Mouse (Mus musculus): ENCODE data around the gene Tmem270. TPM values are rescaled to one million over a fixed set of nuclear protein-coding genes. Genes with fewer than 3 reads are reported as not detected.

Gene Tmem270
- total RNA-seq, 1 experiment, result not detected

DNA sequence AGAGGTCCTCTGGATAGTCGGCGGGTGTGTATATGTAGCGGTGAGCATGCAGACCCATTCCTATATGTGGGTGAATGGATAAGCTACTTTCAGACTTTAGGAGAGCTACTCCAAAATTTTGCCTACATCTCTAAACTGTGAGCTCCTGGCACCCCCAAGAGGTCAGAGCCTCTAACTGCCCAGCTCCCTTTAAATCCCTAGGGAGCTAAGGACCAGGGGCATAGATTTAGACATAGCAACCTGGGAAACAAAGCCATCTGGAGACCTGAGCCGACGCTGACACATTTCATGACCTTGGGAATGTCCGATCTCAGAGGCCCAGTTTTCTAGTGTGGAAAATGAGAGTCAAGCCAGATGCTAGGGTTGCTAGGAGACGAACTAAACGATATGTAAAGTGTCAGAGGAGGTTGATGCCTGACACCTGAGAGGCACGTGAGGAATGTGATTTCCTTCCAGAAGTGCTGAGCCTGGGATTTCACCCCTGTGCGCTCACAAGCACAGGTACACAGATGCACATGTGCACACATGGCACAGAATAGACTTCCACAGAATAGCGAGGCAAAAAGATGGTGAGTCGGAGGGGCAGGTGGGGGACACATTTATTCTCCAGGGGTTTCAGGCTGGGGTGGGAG is 5.4 kb downstream of the Tmem270 start:
- H3K36me3 ChIP-seq (ENCODE audit: control insufficient read depth, insufficient read depth, low read length, poor library complexity, severe bottlenecking), result no peaks in the 10 kb centered on the region
- peak; percentile 33 for DNase-seq (ENCODE audit: low read depth, low spot score)
- no peaks in the 10 kb centered on the region for H3K9me3 ChIP-seq (ENCODE audit: control insufficient read depth, insufficient read depth, low read depth, low read length)
- no peak overlapping the region for H3K4me3 ChIP-seq (ENCODE audit: insufficient read depth in 1 of 2, low read depth in 1 of 2, low read length in 2 of 2, poor library complexity in 1 of 2, severe bottlenecking in 1 of 2)
- H3K4me1 ChIP-seq (ENCODE audit: control insufficient read depth in 2 of 2, insufficient read depth in 2 of 2, low read length in 2 of 2, poor library complexity in 1 of 2), result 0 out of 4 replicates have a peak, but pooled peaks cover 0 to 4% of the 10 kb centered on the region in 2 experiments
- peak; percentile 46; the same call in 1 of the 2 replicates for TF ChIP-seq MAFK (IDR thresholded peaks at IDR 0.05; ENCODE audit: insufficient read depth, low read depth, low read length)
- no peak for TF ChIP-seq HCFC1 (IDR thresholded peaks at IDR 0.05; ENCODE audit: borderline replicate concordance, insufficient read depth, low read length)
- TF ChIP-seq ZC3H11A (IDR thresholded peaks at IDR 0.05; ENCODE audit: borderline replicate concordance, low read depth, low read length), result peak; percentile 76
- no peak overlapping the region for H3K27ac ChIP-seq (ENCODE audit: insufficient read depth, low read depth, low read length, poor library complexity, severe bottlenecking)
- no peak overlapping the region for H3K9ac ChIP-seq (ENCODE audit: insufficient read depth, low read depth, low read length, poor library complexity, severe bottlenecking)
- in situ Hi-C loops (cut with MboI; ENCODE audit: low sequenced_read_pairs in 2 of 2, unreplicated experiment in 2 of 2), result no loop called here

DNA sequence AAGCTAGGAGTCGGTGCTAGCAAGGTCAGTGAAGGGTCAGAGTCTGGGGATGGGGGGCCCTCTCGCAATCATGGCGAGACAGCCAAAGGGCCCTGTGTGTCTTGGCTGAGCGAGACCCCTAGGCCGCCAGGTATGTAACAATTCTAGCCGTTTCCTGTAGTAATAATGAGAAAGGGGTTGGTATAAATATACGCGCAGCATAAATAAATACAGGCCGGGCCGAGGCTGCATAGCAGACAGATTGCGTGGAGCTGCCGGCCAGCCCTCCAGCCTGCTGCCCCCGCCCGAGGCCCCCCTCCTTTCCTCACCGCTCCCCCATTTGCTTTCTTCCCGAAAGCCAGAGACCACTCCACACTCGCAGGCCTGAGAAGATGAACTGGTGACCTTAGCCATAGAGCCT is 8.9 kb downstream of the Tmem270 start:
- Histone ChIP-seq H3K9ac (ENCODE audit: insufficient read depth, low read depth, low read length, poor library complexity, severe bottlenecking) (no peak overlapping the region), H3K9me3 (ENCODE audit: control insufficient read depth, insufficient read depth, low read depth, low read length) (no peaks in the 10 kb centered on the region), H3K4me3 (ENCODE audit: insufficient read depth in 1 of 2, low read depth in 1 of 2, low read length in 2 of 2, poor library complexity in 1 of 2, severe bottlenecking in 1 of 2) (no peak overlapping the region), H3K4me1 (ENCODE audit: control insufficient read depth in 2 of 2, insufficient read depth in 2 of 2, low read length in 2 of 2, poor library complexity in 1 of 2) (0 out of 4 replicates have a peak, but pooled peaks cover 0 to 4% of the 10 kb centered on the region in 2 experiments), H3K27ac (ENCODE audit: insufficient read depth, low read depth, low read length, poor library complexity, severe bottlenecking) (no peak overlapping the region), H3K36me3 (ENCODE audit: control insufficient read depth, insufficient read depth, low read length, poor library complexity, severe bottlenecking) (no peaks in the 10 kb centered on the region)
- no peak for DNase-seq (ENCODE audit: low read depth, low spot score)
- in situ Hi-C loops (cut with MboI; ENCODE audit: low sequenced_read_pairs in 2 of 2, unreplicated experiment in 2 of 2), result no loop called here
- TF ChIP-seq ZNF384 (IDR thresholded peaks at IDR 0.05; ENCODE audit: low read depth, low read length), result no peak
- no peak for TF ChIP-seq ZC3H11A (IDR thresholded peaks at IDR 0.05; ENCODE audit: borderline replicate concordance, low read depth, low read length)
- no peak for TF ChIP-seq CHD2 (IDR thresholded peaks at IDR 0.05; ENCODE audit: low read depth, low read length)
- TF ChIP-seq HCFC1 (IDR thresholded peaks at IDR 0.05; ENCODE audit: borderline replicate concordance, insufficient read depth, low read length), result no peak
- TF ChIP-seq MAFK (IDR thresholded peaks at IDR 0.05; ENCODE audit: insufficient read depth, low read depth, low read length), result no peak

DNA sequence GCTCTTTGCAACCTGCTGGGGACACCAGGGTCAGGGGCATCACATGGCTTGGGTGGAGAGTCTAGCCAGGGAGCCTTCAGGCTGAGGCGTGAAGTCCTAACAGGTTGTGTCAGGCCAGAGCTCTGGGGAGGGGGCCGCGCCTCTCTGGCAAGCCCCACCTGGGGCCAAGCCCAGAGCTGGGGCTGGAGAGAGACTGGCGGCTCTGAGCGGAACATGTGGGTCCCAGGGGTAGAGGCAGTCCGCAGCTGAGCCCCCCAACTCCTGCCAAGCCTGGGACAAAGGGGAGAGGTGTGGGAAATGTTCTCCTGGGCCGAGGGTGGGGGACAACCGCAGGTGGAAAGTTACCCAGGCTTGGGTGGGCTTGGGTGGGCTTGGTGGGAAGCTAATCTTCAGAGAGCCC is 9.6 kb downstream of the Tmem270 start:
- Histone ChIP-seq H3K27ac (ENCODE audit: insufficient read depth, low read depth, low read length, poor library complexity, severe bottlenecking) (no peak overlapping the region), H3K9me3 (ENCODE audit: control insufficient read depth, insufficient read depth, low read depth, low read length) (no peaks in the 10 kb centered on the region), H3K36me3 (ENCODE audit: control insufficient read depth, insufficient read depth, low read length, poor library complexity, severe bottlenecking) (no peaks in the 10 kb centered on the region), H3K4me3 (ENCODE audit: insufficient read depth in 1 of 2, low read depth in 1 of 2, low read length in 2 of 2, poor library complexity in 1 of 2, severe bottlenecking in 1 of 2) (no peak overlapping the region), H3K4me1 (ENCODE audit: control insufficient read depth in 2 of 2, insufficient read depth in 2 of 2, low read length in 2 of 2, poor library complexity in 1 of 2) (peaks cover 0 to 4% of the 10 kb centered on the region in 2 experiments; a peak in 1 of 4 replicates), H3K9ac (ENCODE audit: insufficient read depth, low read depth, low read length, poor library complexity, severe bottlenecking) (no peak overlapping the region)
- in situ Hi-C loops (cut with MboI; ENCODE audit: low sequenced_read_pairs in 2 of 2, unreplicated experiment in 2 of 2), result no loop called here
- no peak for TF ChIP-seq HCFC1 (IDR thresholded peaks at IDR 0.05; ENCODE audit: borderline replicate concordance, insufficient read depth, low read length)
- TF ChIP-seq CHD2 (IDR thresholded peaks at IDR 0.05; ENCODE audit: low read depth, low read length), result no peak
- TF ChIP-seq MAFK (IDR thresholded peaks at IDR 0.05; ENCODE audit: insufficient read depth, low read depth, low read length), result no peak
- TF ChIP-seq ZNF384 (IDR thresholded peaks at IDR 0.05; ENCODE audit: low read depth, low read length), result no peak
- TF ChIP-seq ZC3H11A (IDR thresholded peaks at IDR 0.05; ENCODE audit: borderline replicate concordance, low read depth, low read length), result no peak
- no peak for DNase-seq (ENCODE audit: low read depth, low spot score)

DNA sequence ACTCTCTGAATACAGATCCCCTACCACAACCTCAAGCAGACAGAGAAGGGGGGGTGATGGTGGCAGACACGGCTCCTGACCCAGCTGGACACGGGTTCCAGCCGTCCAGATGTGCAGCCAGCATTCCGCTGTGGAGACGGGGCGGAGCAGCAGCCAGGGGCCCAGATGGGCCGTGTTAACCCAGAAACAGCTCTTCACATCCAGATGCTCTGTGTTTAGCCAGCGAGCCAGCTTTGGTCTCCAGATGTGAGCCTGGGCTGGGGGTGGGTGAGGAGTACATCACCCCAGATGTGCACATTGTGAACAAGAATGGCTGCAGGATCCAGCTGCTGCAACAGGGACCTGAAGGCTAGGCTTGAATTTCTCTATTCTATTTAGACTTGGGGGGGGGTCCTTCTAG is 11.2 kb downstream of the Tmem270 start:
- H3K9ac ChIP-seq (ENCODE audit: insufficient read depth, low read depth, low read length, poor library complexity, severe bottlenecking), result no peak overlapping the region
- in situ Hi-C loops (cut with MboI; ENCODE audit: low sequenced_read_pairs in 2 of 2, unreplicated experiment in 2 of 2), result no loop called here
- DNase-seq (ENCODE audit: low read depth, low spot score), result no peak
- H3K9me3 ChIP-seq (ENCODE audit: control insufficient read depth, insufficient read depth, low read depth, low read length), result no peaks in the 10 kb centered on the region
- TF ChIP-seq HCFC1 (IDR thresholded peaks at IDR 0.05; ENCODE audit: borderline replicate concordance, insufficient read depth, low read length) (no peak), ZNF384 (IDR thresholded peaks at IDR 0.05; ENCODE audit: low read depth, low read length) (no peak), ZC3H11A (IDR thresholded peaks at IDR 0.05; ENCODE audit: borderline replicate concordance, low read depth, low read length) (no peak), MAFK (IDR thresholded peaks at IDR 0.05; ENCODE audit: insufficient read depth, low read depth, low read length) (no peak), CHD2 (IDR thresholded peaks at IDR 0.05; ENCODE audit: low read depth, low read length) (no peak)
- H3K4me1 ChIP-seq (ENCODE audit: control insufficient read depth in 2 of 2, insufficient read depth in 2 of 2, low read length in 2 of 2, poor library complexity in 1 of 2), result peaks cover 0 to 3% of the 10 kb centered on the region in 2 experiments; a peak in 1 of 4 replicates
- no peaks in the 10 kb centered on the region for H3K36me3 ChIP-seq (ENCODE audit: control insufficient read depth, insufficient read depth, low read length, poor library complexity, severe bottlenecking)
- no peak overlapping the region for H3K4me3 ChIP-seq (ENCODE audit: insufficient read depth in 1 of 2, low read depth in 1 of 2, low read length in 2 of 2, poor library complexity in 1 of 2, severe bottlenecking in 1 of 2)
- H3K27ac ChIP-seq (ENCODE audit: insufficient read depth, low read depth, low read length, poor library complexity, severe bottlenecking), result no peak overlapping the region
